Mouse (Mus musculus): Measurements from ENCODE around the gene H2-M10.4.
"Not testable (repeated sequence)": the region's sequence is repeated elsewhere in the genome, so short reads cannot be mapped to it uniquely, and the experiment has no call there.

Gene H2-M10.4

GRCm38 (mm10) chr17:36462234-36462633 lies at the start of gene H2-M10.4:
TSS of gene H2-M10.4 (minus strand) at chr17:36462334.
- no peak for ATAC-seq (ENCODE audit: insufficient number of reproducible peaks, low FRiP score, low TSS enrichment)

DNA sequence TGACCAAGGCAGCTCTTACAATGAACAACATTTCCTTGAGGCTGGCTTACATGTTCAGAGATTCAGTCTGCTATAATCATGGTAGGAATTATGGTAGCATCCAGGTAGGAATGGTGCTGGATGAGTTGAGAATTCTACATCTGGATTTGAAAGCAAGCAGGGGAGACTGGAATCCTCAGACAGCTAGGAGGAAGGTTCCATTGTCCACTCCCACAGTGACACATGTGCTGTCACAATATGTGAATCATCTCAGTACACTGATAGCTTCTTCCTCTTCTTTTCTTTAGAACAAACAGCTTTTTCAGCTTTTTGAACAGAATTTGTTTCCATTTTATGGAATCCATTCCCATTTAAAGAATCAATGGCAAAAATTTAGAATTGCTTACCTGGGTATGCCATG lies 41.8 kb upstream of the H2-M10.4 start:
- ATAC-seq (ENCODE audit: insufficient number of reproducible peaks, low FRiP score, low TSS enrichment): no peak

DNA sequence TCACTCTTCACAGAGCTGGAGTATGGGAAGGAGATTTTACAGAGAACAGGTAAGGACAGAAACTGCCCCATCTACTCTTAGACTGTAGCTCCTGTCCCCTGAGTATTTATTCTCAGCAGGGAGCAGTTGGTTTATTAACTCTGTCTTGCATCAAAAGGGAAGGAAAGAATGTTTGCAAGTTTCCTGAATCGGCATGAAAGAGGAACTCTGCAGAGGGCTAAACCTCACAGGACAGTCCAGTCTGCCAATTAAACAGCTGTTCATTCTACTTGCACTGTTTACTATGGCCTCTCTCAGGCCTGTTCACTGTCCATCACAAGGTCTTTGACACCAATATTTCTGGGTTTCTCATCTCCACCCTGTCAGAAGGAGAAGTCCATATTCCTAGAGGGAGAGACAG lies 38.3 kb upstream of the H2-M10.4 start:
- ATAC-seq (ENCODE audit: insufficient number of reproducible peaks, low FRiP score, low TSS enrichment): no peak

- not testable (repeated sequence) for ATAC-seq (ENCODE audit: insufficient number of reproducible peaks, low FRiP score, low TSS enrichment)
Measured at GRCm38 (mm10) chr17:36488181-36488580, 26.0 kb upstream of the H2-M10.4 start.

DNA sequence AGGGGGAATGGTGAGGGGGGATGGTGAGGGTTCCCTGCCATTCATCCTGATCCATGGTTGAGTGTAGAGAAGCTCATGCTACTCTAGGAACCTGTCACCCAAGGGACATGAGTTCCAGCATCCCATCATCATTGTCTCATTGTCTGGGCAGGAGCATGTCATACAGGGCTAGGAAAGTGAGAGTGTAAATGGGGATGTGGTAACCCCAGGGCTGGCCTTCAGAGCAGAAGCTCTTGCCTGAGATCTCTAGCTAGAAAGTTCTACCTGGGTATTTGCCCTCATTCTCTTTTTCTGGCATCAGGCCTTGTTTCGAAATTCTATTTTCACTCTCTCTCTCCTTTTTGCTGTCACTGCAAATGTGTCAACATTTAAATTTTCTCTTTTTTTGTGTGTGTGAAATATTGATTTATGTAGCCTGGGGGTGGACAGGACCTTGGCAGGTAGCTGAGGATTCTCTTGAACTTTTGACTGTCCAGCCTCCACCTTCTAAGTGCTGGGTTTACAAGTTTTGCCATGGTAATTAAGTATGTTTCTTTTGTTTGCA lies 24.6 kb upstream of the H2-M10.4 start:
- ATAC-seq (ENCODE audit: insufficient number of reproducible peaks, low FRiP score, low TSS enrichment): no peak

- no peak for ATAC-seq (ENCODE audit: insufficient number of reproducible peaks, low FRiP score, low TSS enrichment)
Measured at GRCm38 (mm10) chr17:36483865-36484264, 21.7 kb upstream of the H2-M10.4 start.

GRCm38 (mm10) chr17:36456260-36456659 lies 5.9 kb downstream of the H2-M10.4 start:
- ATAC-seq (ENCODE audit: insufficient number of reproducible peaks, low FRiP score, low TSS enrichment): no peak

DNA sequence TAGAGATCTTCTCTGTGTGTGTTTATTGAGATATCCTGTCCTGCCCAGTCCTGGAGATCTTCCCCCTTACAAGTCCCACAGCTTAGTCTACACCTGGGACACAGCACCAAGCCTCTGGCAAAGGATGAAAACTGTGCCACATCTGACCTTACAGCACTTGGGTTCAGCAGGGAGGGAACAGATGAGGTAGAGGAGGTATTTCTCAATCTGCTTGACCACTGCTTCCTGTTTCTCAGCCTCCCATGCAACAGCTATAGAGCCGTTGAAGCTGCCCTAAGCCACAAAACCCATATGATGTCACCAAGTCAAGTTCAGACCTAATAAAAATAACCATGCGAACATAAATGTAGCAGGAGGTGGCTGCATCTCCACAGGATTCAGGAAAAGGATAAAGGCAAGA lies 30.7 kb downstream of the H2-M10.4 start:
- no peak for ATAC-seq (ENCODE audit: insufficient number of reproducible peaks, low FRiP score, low TSS enrichment)

DNA sequence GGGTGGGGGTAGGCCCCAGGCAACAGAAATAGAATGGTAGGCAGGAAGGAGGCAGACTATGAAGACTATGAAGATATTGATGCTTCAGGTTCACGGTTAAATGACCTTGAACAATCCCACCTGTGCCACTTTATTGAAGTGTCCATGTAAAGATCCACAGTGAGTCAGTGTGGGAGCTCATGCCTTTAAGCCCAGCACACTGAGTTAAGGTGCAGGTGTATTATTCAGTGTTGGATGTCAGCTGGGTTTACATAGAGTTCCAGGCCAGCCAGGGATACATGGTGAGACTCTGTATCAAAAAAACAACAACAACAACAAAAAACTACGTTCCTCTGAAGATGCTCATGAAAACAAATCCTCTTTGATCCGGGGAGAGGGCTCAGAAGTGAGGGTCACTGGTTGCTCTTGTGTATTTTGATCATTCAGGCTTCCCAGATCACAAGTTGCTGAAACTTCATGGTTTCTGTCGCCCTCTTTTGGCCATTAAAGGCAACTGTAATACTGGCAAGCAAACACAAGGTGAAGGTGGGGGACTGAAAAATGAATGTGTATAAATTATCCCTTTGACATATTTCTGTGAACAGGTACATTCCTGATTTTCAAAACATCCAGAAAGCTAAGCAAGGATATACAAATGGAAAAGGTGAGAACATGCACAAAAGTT lies 43.9 kb downstream of the H2-M10.4 start:
- ATAC-seq (ENCODE audit: insufficient number of reproducible peaks, low FRiP score, low TSS enrichment): no peak

DNA sequence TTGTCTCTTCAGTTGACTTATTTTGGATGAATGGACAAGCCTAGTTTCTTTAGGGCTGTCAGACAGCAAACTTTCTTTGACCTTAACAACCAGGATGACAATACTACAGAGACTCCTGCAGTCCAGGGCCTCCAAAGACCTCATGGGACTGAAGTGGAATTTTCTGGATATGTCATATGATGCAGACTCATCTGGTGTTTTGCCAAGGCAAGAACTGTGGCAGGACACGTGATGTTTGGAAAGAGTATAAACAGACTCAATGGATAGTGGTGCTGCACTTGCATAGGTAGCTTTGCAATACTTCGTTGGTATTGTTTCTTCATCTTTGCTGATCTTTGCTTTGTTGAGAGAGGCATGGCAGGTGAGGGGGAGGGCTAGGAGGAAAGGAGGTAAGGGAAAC lies 44.7 kb downstream of the H2-M10.4 start:
- no peak for ATAC-seq (ENCODE audit: insufficient number of reproducible peaks, low FRiP score, low TSS enrichment)

- ATAC-seq (ENCODE audit: insufficient number of reproducible peaks, low FRiP score, low TSS enrichment): no peak
Measured at GRCm38 (mm10) chr17:36415407-36415806, 46.7 kb downstream of the H2-M10.4 start.

- ATAC-seq (ENCODE audit: insufficient number of reproducible peaks, low FRiP score, low TSS enrichment): no peak
Measured at GRCm38 (mm10) chr17:36414361-36414760, 47.8 kb downstream of the H2-M10.4 start.
